Mouse (Mus musculus): ENCODE data around the gene Fbxo47. TPM values are rescaled to one million over a fixed set of nuclear protein-coding genes. Genes with fewer than 3 reads are reported as not detected.
"Not testable (repeated sequence)": the region's sequence is repeated elsewhere in the genome, so short reads cannot be mapped to it uniquely, and the experiment has no call there.

The Fbxo47 gene
- polyA plus RNA-seq, 1 experiment from 2014 or later: 0.29 TPM

DNA sequence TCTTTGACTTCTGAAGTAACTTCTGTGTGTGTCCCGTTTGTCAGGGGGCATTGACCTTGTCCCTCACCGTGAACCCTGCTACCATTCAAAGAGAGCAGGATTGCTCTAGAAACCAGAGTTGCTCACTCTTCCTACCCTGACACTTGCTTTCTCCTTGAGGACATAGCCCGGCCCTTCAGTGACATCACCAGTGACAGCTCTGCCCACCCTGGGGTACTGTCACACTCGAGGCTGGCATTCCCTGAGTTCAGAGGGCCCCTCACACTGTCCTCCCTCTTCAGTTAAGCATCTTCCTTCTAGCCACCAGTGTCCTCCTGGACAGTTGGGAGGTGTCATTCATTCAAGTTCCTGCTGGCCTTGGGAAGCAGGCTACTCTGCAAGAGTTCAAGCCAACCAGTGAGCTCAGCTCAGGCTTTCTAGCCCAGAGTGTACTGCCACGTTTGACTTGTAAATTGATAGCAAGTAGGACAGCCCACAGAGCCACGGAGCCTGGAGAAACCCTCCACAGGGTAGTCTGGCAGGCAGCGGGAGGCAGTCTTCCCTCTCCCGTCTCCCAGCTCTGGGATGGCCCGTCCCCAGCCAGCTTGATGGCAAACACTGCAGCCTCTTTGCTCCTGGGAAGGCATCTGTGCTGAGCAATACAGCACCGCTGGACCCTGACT is 45.0 kb downstream of the Fbxo47 start:
- ATAC-seq: 0 out of 2 replicates have a peak, but pooled peaks have one; percentile 10
- H3K36me3 ChIP-seq (ENCODE audit: insufficient read depth, low read length): peaks cover 14% of the 10 kb centered on the region
- no peaks in the 10 kb centered on the region for H3K27me3 ChIP-seq (replicated peaks; ENCODE audit: insufficient read depth, low read length)
- 31% methylated on average over 10 of the region's 10 CpGs for WGBS
- H3K9ac ChIP-seq (replicated peaks; ENCODE audit: low read depth): no peak overlapping the region
- no peaks in the 10 kb centered on the region for H3K4me1 ChIP-seq (ENCODE audit: insufficient read depth, low read depth, low read length)
- no peak for TF ChIP-seq CTCF (IDR thresholded peaks at IDR 0.05)
- TF ChIP-seq EP300 (IDR thresholded peaks at IDR 0.05): no peak
- DNase-seq (ENCODE audit: low spot score): no peak
- no peaks in the 10 kb centered on the region for H3K9me3 ChIP-seq (ENCODE audit: low read length)
- 0 out of 2 replicates have a peak overlapping the region, but pooled peaks have one; percentile 0 for H3K27ac ChIP-seq (ENCODE audit: low read length)
- H3K4me3 ChIP-seq (ENCODE audit: low read depth, low read length): no peak overlapping the region
- no peak overlapping the region for H3K4me2 ChIP-seq (replicated peaks; ENCODE audit: low read depth, low read length)

- 73% methylated on average over 7 of the region's 7 CpGs for WGBS
- no peak overlapping the region for H3K9ac ChIP-seq (replicated peaks; ENCODE audit: low read depth)
- H3K27ac ChIP-seq (ENCODE audit: low read length): no peak overlapping the region
- ATAC-seq (no peak), DNase-seq (ENCODE audit: low spot score) (no peak)
- no peaks in the 10 kb centered on the region for H3K9me3 ChIP-seq (ENCODE audit: low read length)
- no peak overlapping the region for H3K4me3 ChIP-seq (ENCODE audit: low read depth, low read length)
- H3K4me1 ChIP-seq (ENCODE audit: insufficient read depth, low read depth, low read length): no peaks in the 10 kb centered on the region
- H3K4me2 ChIP-seq (replicated peaks; ENCODE audit: low read depth, low read length): no peak overlapping the region
- peaks cover 18% of the 10 kb centered on the region for H3K36me3 ChIP-seq (ENCODE audit: insufficient read depth, low read length)
- no peaks in the 10 kb centered on the region for H3K27me3 ChIP-seq (replicated peaks; ENCODE audit: insufficient read depth, low read length)
- TF ChIP-seq CTCF (IDR thresholded peaks at IDR 0.05) (no peak), EP300 (IDR thresholded peaks at IDR 0.05) (no peak)
These were observed 46.3 kb downstream of the Fbxo47 start for GRCm38 (mm10) chr11:97837641-97838149.

DNA sequence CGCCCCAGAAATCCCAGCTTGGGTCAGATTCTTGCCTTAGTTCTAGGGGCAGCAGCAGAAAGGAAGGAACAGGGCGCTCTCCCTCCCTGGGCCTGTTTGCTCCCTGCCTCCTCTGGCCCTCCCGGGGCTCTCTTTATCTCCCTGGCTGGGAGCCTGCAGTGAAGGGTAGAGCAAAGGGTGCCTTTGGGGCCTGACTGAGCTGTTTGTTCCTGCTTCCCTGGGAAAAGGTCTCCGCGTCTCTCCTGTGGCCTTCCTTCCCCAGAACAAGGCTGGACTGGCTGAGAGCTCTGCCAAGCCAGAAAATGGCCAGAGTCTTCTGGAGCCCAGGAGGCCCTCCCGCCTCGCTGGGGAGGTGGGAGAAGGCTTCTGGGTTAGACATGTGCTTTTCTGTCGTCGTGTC is 46.9 kb downstream of the Fbxo47 start:
- not testable (repeated sequence) for DNase-seq (ENCODE audit: low spot score); H3K4me1 ChIP-seq (ENCODE audit: insufficient read depth, low read depth, low read length); H3K4me3 ChIP-seq (ENCODE audit: low read depth, low read length); H3K27ac ChIP-seq (ENCODE audit: low read length); ATAC-seq; H3K4me2 ChIP-seq (replicated peaks; ENCODE audit: low read depth, low read length); H3K27me3 ChIP-seq (replicated peaks; ENCODE audit: insufficient read depth, low read length); H3K9ac ChIP-seq (replicated peaks; ENCODE audit: low read depth); H3K9me3 ChIP-seq (ENCODE audit: low read length)
- 73% methylated on average over 9 of the region's 9 CpGs for WGBS
- H3K36me3 ChIP-seq (ENCODE audit: insufficient read depth, low read length): peaks cover 18% of the 10 kb centered on the region

- H3K27me3 ChIP-seq (replicated peaks; ENCODE audit: insufficient read depth, low read length): no peaks in the 10 kb centered on the region
- DNase-seq (ENCODE audit: low spot score) (no peak), ATAC-seq (no peak)
- 57% methylated on average over 8 of the region's 8 CpGs for WGBS
- H3K36me3 ChIP-seq (ENCODE audit: insufficient read depth, low read length): peaks cover 18% of the 10 kb centered on the region
- no peak for TF ChIP-seq CTCF (IDR thresholded peaks at IDR 0.05)
- TF ChIP-seq EP300 (IDR thresholded peaks at IDR 0.05): no peak
- no peak overlapping the region for H3K27ac ChIP-seq (ENCODE audit: low read length)
- no peak overlapping the region for H3K4me2 ChIP-seq (replicated peaks; ENCODE audit: low read depth, low read length)
- no peak overlapping the region for H3K4me3 ChIP-seq (ENCODE audit: low read depth, low read length)
- no peaks in the 10 kb centered on the region; the same call in 1 of the 2 replicates for H3K4me1 ChIP-seq (ENCODE audit: insufficient read depth, low read depth, low read length)
- no peak overlapping the region for H3K9ac ChIP-seq (replicated peaks; ENCODE audit: low read depth)
- H3K9me3 ChIP-seq (ENCODE audit: low read length): no peaks in the 10 kb centered on the region
These were observed 47.4 kb downstream of the Fbxo47 start for GRCm38 (mm10) chr11:97836541-97836940.

DNA sequence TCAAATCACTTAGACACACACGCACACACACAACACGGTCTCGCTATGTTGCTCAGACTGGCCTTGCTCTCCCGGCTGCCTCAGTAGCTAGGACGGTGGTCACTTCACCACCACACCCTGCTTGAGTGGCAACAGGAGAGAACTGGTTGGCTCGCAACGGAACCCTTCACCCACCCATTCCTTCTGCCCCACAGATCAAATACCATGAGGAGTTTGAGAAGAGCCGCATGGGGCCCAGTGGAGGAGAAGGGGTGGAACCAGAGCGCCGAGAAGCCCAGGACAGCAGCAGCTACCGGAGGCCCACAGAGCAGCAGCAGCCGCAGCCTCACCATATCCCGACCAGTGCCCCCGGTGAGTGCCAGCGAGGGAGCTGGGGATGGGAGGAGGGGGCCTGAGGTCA is 50.6 kb downstream of the Fbxo47 start:
- Histone ChIP-seq H3K9ac (replicated peaks; ENCODE audit: low read depth) (no peak overlapping the region), H3K4me2 (replicated peaks; ENCODE audit: low read depth, low read length) (no peak overlapping the region), H3K27me3 (replicated peaks; ENCODE audit: insufficient read depth, low read length) (no peaks in the 10 kb centered on the region), H3K27ac (ENCODE audit: low read length) (no peak overlapping the region), H3K4me3 (ENCODE audit: low read depth, low read length) (no peak overlapping the region), H3K9me3 (ENCODE audit: low read length) (no peaks in the 10 kb centered on the region), H3K36me3 (ENCODE audit: insufficient read depth, low read length) (peaks cover 24% of the 10 kb centered on the region), H3K4me1 (ENCODE audit: insufficient read depth, low read depth, low read length) (no peaks in the 10 kb centered on the region; the same call in none of the 2 replicates)
- TF ChIP-seq CTCF (IDR thresholded peaks at IDR 0.05) (no peak), EP300 (IDR thresholded peaks at IDR 0.05) (no peak)
- DNase-seq (ENCODE audit: low spot score) (peak; percentile 64), ATAC-seq (peak; percentile 57)
- 55% methylated on average over 15 of the region's 15 CpGs for WGBS

DNA sequence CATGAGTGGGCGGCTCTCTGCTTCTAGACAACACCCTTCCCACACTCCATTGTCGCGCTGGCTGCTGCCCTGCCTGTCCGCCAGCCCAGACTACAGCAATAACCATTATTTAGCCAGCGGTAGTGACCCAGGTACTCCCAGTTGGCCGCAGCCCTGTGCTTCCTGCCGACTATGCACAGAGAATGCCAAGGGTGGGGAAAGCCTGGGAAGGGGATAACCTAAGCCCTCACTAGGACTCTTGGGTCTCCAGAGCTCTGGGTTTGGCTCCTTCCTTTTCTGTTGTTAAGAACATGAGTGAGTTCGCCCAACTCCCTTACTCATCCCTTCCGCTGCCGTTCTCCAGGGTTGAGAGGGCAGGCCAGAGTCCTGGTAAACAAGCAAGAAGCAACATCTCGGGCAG is 52.0 kb downstream of the Fbxo47 start:
- Histone ChIP-seq H3K4me3 (ENCODE audit: low read depth, low read length) (no peak overlapping the region), H3K4me2 (replicated peaks; ENCODE audit: low read depth, low read length) (no peak overlapping the region), H3K27ac (ENCODE audit: low read length) (0 out of 2 replicates have a peak overlapping the region, but pooled peaks have one; percentile 5), H3K9me3 (ENCODE audit: low read length) (no peaks in the 10 kb centered on the region), H3K9ac (replicated peaks; ENCODE audit: low read depth) (no peak overlapping the region), H3K4me1 (ENCODE audit: insufficient read depth, low read depth, low read length) (no peaks in the 10 kb centered on the region; the same call in none of the 2 replicates), H3K36me3 (ENCODE audit: insufficient read depth, low read length) (peaks cover 28% of the 10 kb centered on the region), H3K27me3 (replicated peaks; ENCODE audit: insufficient read depth, low read length) (no peaks in the 10 kb centered on the region)
- TF ChIP-seq EP300 (IDR thresholded peaks at IDR 0.05): no peak
- no peak for TF ChIP-seq CTCF (IDR thresholded peaks at IDR 0.05)
- ATAC-seq: 0 out of 2 replicates have a peak, but pooled peaks have one; percentile 9
- WGBS: 66% methylated on average over 11 of the region's 11 CpGs
- no peak for DNase-seq (ENCODE audit: low spot score)

Data from lung, postnatal 0 days (tissue).